Mouse (Mus musculus): ENCODE data around the gene Rxfp1. TPM values are rescaled to one million over a fixed set of nuclear protein-coding genes. Genes with fewer than 3 reads are reported as not detected.

Gene Rxfp1
- 0.44 and 0.55 TPM in 2 replicates for polyA plus RNA-seq (2016; fragmentation: Nextera tagmentation; extraction: Ambion mirVana)

DNA sequence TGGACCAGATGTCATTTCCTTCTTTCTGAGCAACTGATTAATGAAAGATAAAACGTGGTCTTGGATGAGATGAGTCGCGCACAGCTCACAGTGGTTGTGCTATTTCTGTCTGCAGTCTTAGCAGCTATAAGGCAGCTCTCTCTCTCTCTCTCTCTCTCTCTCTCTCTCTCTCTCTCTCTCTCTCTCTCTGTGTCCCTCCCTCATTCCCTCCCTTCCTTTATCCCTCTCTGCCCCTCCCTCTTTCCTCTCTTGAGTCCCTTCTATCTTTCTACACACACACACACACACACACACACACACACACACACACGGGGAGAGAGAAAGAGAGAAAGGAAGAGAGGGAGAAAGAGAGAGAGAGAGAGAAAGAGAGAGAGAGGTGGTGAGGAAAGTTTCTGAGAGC is at the start of gene Rxfp1:
Gene Rxfp1, minus strand, starts transcription at position 101 of the 400 bp plus-strand sequence.
- H3K4me2 ChIP-seq, result no peak within 1 kb of the TSS
- no peaks in the 10 kb centered on the region for H3K9me3 ChIP-seq
- no peak for ATAC-seq (ENCODE audit: insufficient number of reproducible peaks, insufficient read depth, low FRiP score, low TSS enrichment, low read depth)
- WGBS, result 73% methylated on average over 4 of the region's 4 CpGs
- peaks cover 5% of the 10 kb centered on the region; the same call in 1 of the 2 replicates for H3K4me1 ChIP-seq (replicated peaks)
- no peak within 1 kb of the TSS for H3K27ac ChIP-seq
- H3K9ac ChIP-seq (replicated peaks), result no peak within 1 kb of the TSS
- H3K36me3 ChIP-seq, result no peaks in the 10 kb centered on the region
- no peaks in the 10 kb centered on the region for H3K27me3 ChIP-seq
- no peak within 1 kb of the TSS for H3K4me3 ChIP-seq (replicated peaks)

DNA sequence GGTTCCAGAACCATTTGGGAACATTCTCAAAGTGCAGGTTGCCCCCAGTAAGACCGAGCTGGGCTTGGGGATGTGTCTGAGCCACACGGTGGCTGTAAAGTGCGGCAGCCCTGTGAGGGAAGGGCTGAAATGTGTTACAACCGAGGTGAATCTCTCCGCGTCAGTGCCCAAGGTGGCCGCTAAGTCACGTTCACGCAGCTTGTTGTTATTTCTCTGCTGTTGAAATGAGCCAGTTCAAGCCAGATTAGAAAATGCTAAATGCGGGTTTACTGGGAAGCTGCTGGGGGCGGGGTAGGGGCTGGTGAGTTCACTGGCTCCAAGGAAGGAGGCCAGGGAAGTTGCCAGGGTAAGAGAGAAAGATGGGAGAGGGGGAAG is 46.7 kb upstream of the Rxfp1 start:
- peak overlapping the region; percentile 21 for H3K4me3 ChIP-seq (replicated peaks)
- no peaks in the 10 kb centered on the region for H3K36me3 ChIP-seq
- peaks cover 12% of the 10 kb centered on the region; the same call in 1 of the 2 replicates for H3K4me1 ChIP-seq (replicated peaks)
- under 1% methylated on average over 11 of the region's 11 CpGs for WGBS
- H3K27ac ChIP-seq, result no peak overlapping the region
- H3K4me2 ChIP-seq, result peak overlapping the region; percentile 50
- ATAC-seq (ENCODE audit: insufficient number of reproducible peaks, insufficient read depth, low FRiP score, low TSS enrichment, low read depth), result no peak
- H3K9ac ChIP-seq (replicated peaks), result no peak overlapping the region
- 0 out of 2 replicates have a peak, but pooled peaks cover 3% of the 10 kb centered on the region for H3K9me3 ChIP-seq
- H3K27me3 ChIP-seq, result peaks cover 3% of the 10 kb centered on the region; the same call in 1 of the 2 replicates

DNA sequence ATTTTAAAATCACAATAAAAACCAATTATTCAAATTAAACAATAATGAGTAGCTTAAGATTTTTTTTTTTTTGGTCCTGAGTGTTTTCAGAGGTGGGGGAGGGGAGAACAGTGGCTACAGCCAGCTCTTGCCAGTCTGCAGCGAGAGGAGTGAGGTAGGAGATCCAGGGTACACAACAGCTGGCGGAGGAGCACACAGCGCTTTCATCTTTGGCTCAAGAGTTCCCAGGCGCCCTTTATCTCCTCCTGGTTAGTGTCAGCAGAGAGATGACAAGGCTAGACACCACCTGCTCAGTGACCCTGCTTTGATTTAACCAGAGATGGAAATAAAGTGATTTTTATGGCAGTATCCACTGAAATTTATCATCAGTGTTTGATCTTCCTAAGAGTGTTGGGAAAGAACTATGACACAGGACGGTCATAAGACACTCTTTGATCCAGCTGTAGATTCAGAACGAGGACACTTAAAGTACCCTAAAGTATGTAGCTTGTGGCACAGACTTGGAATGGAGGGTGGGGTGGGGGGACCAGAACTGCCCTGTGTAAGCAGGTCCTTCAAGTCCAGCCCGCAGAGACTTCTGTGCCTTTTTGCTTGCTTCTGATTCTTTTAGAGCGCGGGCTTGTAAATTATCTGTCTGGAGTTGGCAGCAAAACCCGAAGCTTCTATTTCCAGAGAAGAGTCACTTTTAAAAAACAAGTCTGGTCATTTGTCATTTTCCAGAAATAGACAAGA is 46.1 kb upstream of the Rxfp1 start:
- Histone ChIP-seq H3K4me2 (peak overlapping the region; percentile 50), H3K4me3 (replicated peaks) (peak overlapping the region; percentile 21)

DNA sequence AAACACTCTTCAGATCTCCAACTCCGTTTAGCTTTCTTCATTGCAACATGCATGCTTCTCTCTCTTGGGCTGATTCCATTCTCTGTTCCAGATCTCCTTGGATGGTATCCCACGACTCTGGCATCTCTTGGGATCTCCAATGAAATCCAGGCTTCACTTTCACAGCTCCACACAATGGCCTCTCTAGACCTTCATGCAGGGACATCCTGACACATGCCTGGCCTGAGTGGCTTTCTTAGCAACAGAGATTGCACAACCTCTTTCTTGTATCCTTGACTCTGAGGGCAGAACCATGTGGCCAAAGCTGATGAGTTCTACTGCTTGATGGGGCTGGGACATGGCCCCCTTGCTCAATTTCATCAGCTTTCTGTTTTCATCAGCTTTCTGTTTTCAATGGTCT is 35.0 kb upstream of the Rxfp1 start:
- Histone ChIP-seq H3K27ac (no peak overlapping the region), H3K36me3 (no peaks in the 10 kb centered on the region), H3K9ac (replicated peaks) (no peak overlapping the region), H3K9me3 (no peaks in the 10 kb centered on the region), H3K4me2 (no peak overlapping the region), H3K27me3 (no peaks in the 10 kb centered on the region), H3K4me1 (replicated peaks) (no peaks in the 10 kb centered on the region), H3K4me3 (replicated peaks) (no peak overlapping the region)
- ATAC-seq (ENCODE audit: insufficient number of reproducible peaks, insufficient read depth, low FRiP score, low TSS enrichment, low read depth), result no peak
- 84% methylated on average over 2 of the region's 2 CpGs for WGBS

More for the DNA sequence above, 46.1 kb upstream of the Rxfp1 start:
- H3K4me1 ChIP-seq (replicated peaks), result peaks cover 12% of the 10 kb centered on the region; the same call in 1 of the 2 replicates
- 12% methylated on average over 10 of the region's 10 CpGs for WGBS
- no peak for ATAC-seq (ENCODE audit: insufficient number of reproducible peaks, insufficient read depth, low FRiP score, low TSS enrichment, low read depth)
- peaks cover 3% of the 10 kb centered on the region; the same call in 1 of the 2 replicates for H3K27me3 ChIP-seq
- 0 out of 2 replicates have a peak, but pooled peaks cover 3% of the 10 kb centered on the region for H3K9me3 ChIP-seq
- H3K36me3 ChIP-seq, result no peaks in the 10 kb centered on the region
- no peak overlapping the region for H3K9ac ChIP-seq (replicated peaks)
- H3K27ac ChIP-seq, result no peak overlapping the region

DNA sequence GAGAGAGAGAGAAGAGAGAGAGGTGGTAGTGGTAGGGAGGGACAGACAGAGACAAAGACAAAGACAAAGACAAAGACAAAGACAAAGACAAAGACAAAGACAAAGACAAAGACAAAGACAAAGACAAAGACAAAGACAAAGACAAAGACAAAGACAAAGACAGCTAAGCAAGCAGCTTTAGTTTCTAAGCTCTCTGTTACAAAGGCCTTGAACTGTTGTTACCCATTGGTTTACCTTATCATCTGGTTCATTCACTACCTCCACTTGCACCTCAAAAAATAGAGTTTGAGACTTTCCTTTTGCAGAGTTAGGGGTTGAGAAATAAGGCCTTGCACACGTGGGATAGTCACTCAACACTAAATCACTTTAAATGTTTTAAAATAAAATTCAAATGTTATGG is 16.1 kb upstream of the Rxfp1 start:
- Histone ChIP-seq H3K27me3 (no peaks in the 10 kb centered on the region), H3K36me3 (no peaks in the 10 kb centered on the region), H3K9ac (replicated peaks) (no peak overlapping the region), H3K4me1 (replicated peaks) (no peaks in the 10 kb centered on the region), H3K27ac (no peak overlapping the region), H3K4me2 (no peak overlapping the region), H3K4me3 (replicated peaks) (no peak overlapping the region), H3K9me3 (peaks cover 5% of the 10 kb centered on the region; the same call in 1 of the 2 replicates)
- ATAC-seq (ENCODE audit: insufficient number of reproducible peaks, insufficient read depth, low FRiP score, low TSS enrichment, low read depth), result no peak
- 72% methylated on average over 1 of the region's 1 CpGs for WGBS

DNA sequence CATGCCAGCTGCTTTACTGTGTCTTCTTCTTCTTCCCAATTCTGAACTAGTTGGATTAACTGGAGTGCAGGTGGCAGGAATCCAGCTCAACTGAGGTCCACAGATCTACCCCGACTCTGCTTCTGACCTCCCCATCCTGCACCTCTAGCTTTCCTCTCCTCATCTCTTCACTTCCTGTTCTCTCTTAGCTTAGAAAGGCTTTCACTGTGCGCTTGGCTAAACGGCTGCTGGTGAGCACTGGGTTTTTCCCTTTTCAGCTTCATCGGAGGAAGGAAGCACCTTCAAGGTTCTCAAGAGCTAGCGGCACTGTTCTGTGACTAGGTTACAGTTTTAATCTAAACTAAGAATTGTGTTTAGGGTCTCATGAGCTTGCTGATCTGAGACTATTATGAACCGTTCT is 8.9 kb upstream of the Rxfp1 start:
- H3K27ac ChIP-seq, result no peak overlapping the region
- H3K4me2 ChIP-seq, result no peak overlapping the region
- 0 out of 2 replicates have a peak, but pooled peaks cover under 1% of the 10 kb centered on the region for H3K9me3 ChIP-seq
- H3K4me3 ChIP-seq (replicated peaks), result no peak overlapping the region
- no peaks in the 10 kb centered on the region for H3K36me3 ChIP-seq
- 94% methylated on average over 6 of the region's 6 CpGs for WGBS
- peaks cover 10% of the 10 kb centered on the region; the same call in 1 of the 2 replicates for H3K4me1 ChIP-seq (replicated peaks)
- ATAC-seq (ENCODE audit: insufficient number of reproducible peaks, insufficient read depth, low FRiP score, low TSS enrichment, low read depth), result no peak
- no peaks in the 10 kb centered on the region for H3K27me3 ChIP-seq
- no peak overlapping the region for H3K9ac ChIP-seq (replicated peaks)

DNA sequence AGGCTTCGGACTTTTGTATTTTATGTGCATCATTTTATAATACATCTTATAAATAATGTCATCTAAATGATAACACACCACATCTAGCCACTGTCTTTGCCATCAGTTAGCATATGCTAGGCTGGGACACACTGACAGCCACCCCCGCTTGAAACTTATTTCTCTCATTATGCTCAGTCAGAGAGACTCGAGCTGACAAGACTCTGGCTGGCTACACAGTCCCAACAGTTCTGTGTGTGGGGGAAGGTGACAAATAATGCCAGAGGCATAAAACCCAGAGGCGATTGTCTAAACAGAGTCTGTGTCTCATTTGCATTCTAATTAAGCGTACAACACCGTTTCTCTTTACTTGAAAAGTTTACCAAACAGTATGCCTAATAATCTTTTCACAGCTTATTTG is 7.4 kb upstream of the Rxfp1 start:
- no peak overlapping the region for H3K9ac ChIP-seq (replicated peaks)
- no peak for ATAC-seq (ENCODE audit: insufficient number of reproducible peaks, insufficient read depth, low FRiP score, low TSS enrichment, low read depth)
- H3K9me3 ChIP-seq, result no peaks in the 10 kb centered on the region
- no peaks in the 10 kb centered on the region for H3K36me3 ChIP-seq
- H3K27me3 ChIP-seq, result no peaks in the 10 kb centered on the region
- no peak overlapping the region for H3K27ac ChIP-seq
- H3K4me2 ChIP-seq, result no peak overlapping the region
- H3K4me3 ChIP-seq (replicated peaks), result no peak overlapping the region
- H3K4me1 ChIP-seq (replicated peaks), result peaks cover 10% of the 10 kb centered on the region; the same call in 1 of the 2 replicates
- 55% methylated on average over 6 of the region's 6 CpGs for WGBS

DNA sequence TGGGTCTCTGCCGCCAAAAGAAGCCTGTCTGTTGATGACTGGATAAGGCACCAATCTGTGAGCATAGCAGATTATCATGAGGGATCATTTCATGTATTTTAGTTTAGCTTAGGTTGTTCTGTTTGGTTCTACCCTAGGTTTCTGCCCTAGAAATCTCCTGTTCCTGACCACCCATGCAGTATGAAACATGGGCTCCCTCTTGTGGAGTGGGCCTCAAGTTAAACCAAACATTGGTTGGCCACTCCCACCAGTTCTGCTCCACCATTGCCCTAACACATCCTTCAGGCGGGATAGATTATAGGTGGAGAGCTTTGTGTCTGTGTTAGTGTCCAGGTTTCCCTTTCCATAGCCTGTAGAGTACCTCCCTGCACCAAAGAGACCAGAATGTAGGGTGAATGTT is 6.7 kb upstream of the Rxfp1 start:
- Histone ChIP-seq H3K27me3 (no peaks in the 10 kb centered on the region), H3K36me3 (no peaks in the 10 kb centered on the region), H3K4me3 (replicated peaks) (no peak overlapping the region), H3K9ac (replicated peaks) (no peak overlapping the region), H3K27ac (no peak overlapping the region), H3K4me1 (replicated peaks) (peaks cover 10% of the 10 kb centered on the region; the same call in 1 of the 2 replicates), H3K4me2 (no peak overlapping the region), H3K9me3 (no peaks in the 10 kb centered on the region)
- ATAC-seq (ENCODE audit: insufficient number of reproducible peaks, insufficient read depth, low FRiP score, low TSS enrichment, low read depth), result no peak
- WGBS, result 95% methylated on average over 2 of the region's 2 CpGs

DNA sequence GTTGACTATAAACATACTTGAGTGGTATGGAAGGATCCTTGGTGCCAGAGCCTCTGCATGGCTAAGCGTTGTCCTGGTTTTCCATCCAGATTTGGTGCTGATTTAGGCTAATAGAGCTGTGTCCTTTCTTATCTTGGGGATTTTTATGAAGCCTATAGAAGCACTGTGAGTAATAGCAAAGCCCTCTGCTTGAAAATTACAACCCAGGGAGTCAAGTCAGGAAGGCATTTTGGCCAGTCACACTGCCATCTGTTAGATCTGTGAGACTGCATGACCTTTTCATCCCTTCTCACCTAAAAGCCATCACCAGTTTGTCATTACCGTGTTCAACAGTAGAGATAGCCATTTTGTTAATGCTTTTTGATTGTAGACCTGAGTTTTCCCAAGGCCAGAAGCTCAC is 2.7 kb upstream of the Rxfp1 start:
- H3K36me3 ChIP-seq, result no peaks in the 10 kb centered on the region
- H3K4me1 ChIP-seq (replicated peaks), result peaks cover 10% of the 10 kb centered on the region; the same call in 1 of the 2 replicates
- no peak overlapping the region for H3K4me2 ChIP-seq
- no peak for ATAC-seq (ENCODE audit: insufficient number of reproducible peaks, insufficient read depth, low FRiP score, low TSS enrichment, low read depth)
- no peak overlapping the region for H3K9ac ChIP-seq (replicated peaks)
- 68% methylated on average over 2 of the region's 2 CpGs for WGBS
- no peaks in the 10 kb centered on the region for H3K9me3 ChIP-seq
- no peaks in the 10 kb centered on the region for H3K27me3 ChIP-seq
- H3K27ac ChIP-seq, result no peak overlapping the region
- no peak overlapping the region for H3K4me3 ChIP-seq (replicated peaks)

DNA sequence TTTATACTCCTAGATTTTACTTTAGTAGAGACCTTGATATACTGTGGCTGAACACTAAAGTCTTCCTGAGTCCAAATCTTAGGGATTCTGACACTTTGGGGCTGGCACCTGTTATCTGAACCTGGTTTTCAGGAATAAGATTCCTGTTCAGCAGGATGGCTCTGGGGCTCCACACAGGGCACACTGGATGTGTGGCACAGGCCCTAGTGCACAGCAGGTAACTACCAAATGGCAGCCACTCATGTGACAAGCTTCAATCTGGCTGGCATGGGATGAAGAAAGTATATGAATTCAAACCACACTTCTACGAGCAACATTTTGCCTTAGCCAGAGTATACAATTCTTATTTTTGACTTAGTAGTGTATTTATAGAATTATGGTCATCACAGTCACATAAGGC is 771 bp upstream of the Rxfp1 start:
- peaks cover 10% of the 10 kb centered on the region; the same call in 1 of the 2 replicates for H3K4me1 ChIP-seq (replicated peaks)
- no peaks in the 10 kb centered on the region for H3K36me3 ChIP-seq
- H3K9me3 ChIP-seq, result no peaks in the 10 kb centered on the region
- WGBS, result 88% methylated on average over 1 of the region's 1 CpGs
- H3K9ac ChIP-seq (replicated peaks), result no peak overlapping the region
- H3K4me2 ChIP-seq, result no peak overlapping the region
- ATAC-seq (ENCODE audit: insufficient number of reproducible peaks, insufficient read depth, low FRiP score, low TSS enrichment, low read depth), result no peak
- no peak overlapping the region for H3K27ac ChIP-seq
- no peak overlapping the region for H3K4me3 ChIP-seq (replicated peaks)
- no peaks in the 10 kb centered on the region for H3K27me3 ChIP-seq

DNA sequence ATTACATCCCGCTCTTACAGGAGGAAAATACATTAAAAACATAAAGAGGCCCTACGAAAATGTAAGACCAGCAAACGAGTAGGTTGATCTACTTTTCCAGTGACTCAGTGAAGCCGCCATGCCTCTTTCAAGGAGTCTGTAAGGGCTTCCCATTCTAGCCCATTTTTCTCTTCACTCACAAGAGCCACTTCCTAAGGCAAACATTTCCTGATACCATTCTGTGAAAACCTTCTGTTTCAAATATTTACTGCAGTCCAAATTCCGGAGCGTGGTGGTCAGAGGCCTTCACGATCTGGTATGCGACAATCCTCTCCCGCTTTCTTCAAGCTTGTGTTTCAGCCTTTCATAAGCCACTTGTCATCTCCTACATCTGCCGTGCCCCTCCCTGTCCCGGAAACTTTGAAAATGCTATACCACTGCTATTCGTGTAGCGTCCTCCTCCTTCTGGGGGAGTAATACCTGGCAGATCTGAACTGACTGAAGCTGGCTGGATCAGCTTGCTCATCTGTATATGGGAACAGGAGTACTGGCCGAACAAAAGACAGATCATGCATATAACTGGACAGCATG is 11.1 kb downstream of the Rxfp1 start:
- 82% methylated on average over 14 of the region's 14 CpGs for WGBS
- H3K4me1 ChIP-seq (replicated peaks), result no peaks in the 10 kb centered on the region
- no peak overlapping the region for H3K4me3 ChIP-seq (replicated peaks)
- H3K9ac ChIP-seq (replicated peaks), result no peak overlapping the region
- no peak overlapping the region for H3K27ac ChIP-seq
- no peaks in the 10 kb centered on the region for H3K36me3 ChIP-seq
- ATAC-seq (ENCODE audit: insufficient number of reproducible peaks, insufficient read depth, low FRiP score, low TSS enrichment, low read depth), result no peak
- H3K9me3 ChIP-seq, result no peaks in the 10 kb centered on the region
- no peak overlapping the region for H3K4me2 ChIP-seq
- H3K27me3 ChIP-seq, result no peaks in the 10 kb centered on the region

Measured in limb, embryonic 12.5 days (tissue).